Mouse (Mus musculus): Measurements from ENCODE around the gene Smyd3. TPM values are rescaled to one million over a fixed set of nuclear protein-coding genes. Genes with fewer than 3 reads are reported as not detected.

Smyd3 gene
- polyA plus RNA-seq, 1 experiment from 2014 or later: 18.3 TPM

- Histone ChIP-seq H3K4me3 (replicated peaks; ENCODE audit: low read depth, low read length) (no peak overlapping the region), H3K27ac (no peak overlapping the region), H3K27me3 (ENCODE audit: insufficient read depth, low read length) (no peaks in the 10 kb centered on the region), H3K4me2 (ENCODE audit: low read length) (no peak overlapping the region), H3K9ac (ENCODE audit: low read depth, low read length) (no peak overlapping the region), H3K36me3 (ENCODE audit: insufficient read depth, low read length) (no peaks in the 10 kb centered on the region), H3K9me3 (replicated peaks; ENCODE audit: low read length) (no peaks in the 10 kb centered on the region), H3K4me1 (replicated peaks; ENCODE audit: insufficient read depth, low read length) (no peaks in the 10 kb centered on the region)
- 86% methylated on average over 18 of the region's 18 CpGs for WGBS
- no peak for DNase-seq (ENCODE audit: low spot score)
- no peak for TF ChIP-seq CTCF (IDR thresholded peaks at IDR 0.05; ENCODE audit: low read depth)
- no peak for ATAC-seq (replicated peaks; ENCODE audit: low FRiP score, low read depth)
Observed at GRCm38 (mm10) chr1:179106103-179106701, 411.6 kb downstream of the Smyd3 start.

- Histone ChIP-seq H3K4me3 (replicated peaks; ENCODE audit: low read depth, low read length) (no peak overlapping the region), H3K36me3 (ENCODE audit: insufficient read depth, low read length) (no peaks in the 10 kb centered on the region), H3K4me2 (ENCODE audit: low read length) (no peak overlapping the region), H3K4me1 (replicated peaks; ENCODE audit: insufficient read depth, low read length) (no peaks in the 10 kb centered on the region), H3K9ac (ENCODE audit: low read depth, low read length) (no peak overlapping the region), H3K27me3 (ENCODE audit: insufficient read depth, low read length) (no peaks in the 10 kb centered on the region), H3K27ac (no peak overlapping the region), H3K9me3 (replicated peaks; ENCODE audit: low read length) (no peaks in the 10 kb centered on the region)
- TF ChIP-seq CTCF (IDR thresholded peaks at IDR 0.05; ENCODE audit: low read depth): no peak
- no peak for ATAC-seq (replicated peaks; ENCODE audit: low FRiP score, low read depth)
- DNase-seq (ENCODE audit: low spot score): no peak
- WGBS: 96% methylated on average over 8 of the region's 8 CpGs
Observed at GRCm38 (mm10) chr1:179104447-179104846, 413.4 kb downstream of the Smyd3 start.

GRCm38 (mm10) chr1:179096993-179097392, 420.8 kb downstream of the Smyd3 start:
- 0 out of 2 replicates have a peak, but pooled peaks cover 3% of the 10 kb centered on the region for H3K4me1 ChIP-seq (replicated peaks; ENCODE audit: insufficient read depth, low read length)
- no peak overlapping the region for H3K27ac ChIP-seq
- no peaks in the 10 kb centered on the region for H3K27me3 ChIP-seq (ENCODE audit: insufficient read depth, low read length)
- TF ChIP-seq CTCF (IDR thresholded peaks at IDR 0.05; ENCODE audit: low read depth): no peak
- no peaks in the 10 kb centered on the region for H3K9me3 ChIP-seq (replicated peaks; ENCODE audit: low read length)
- H3K9ac ChIP-seq (ENCODE audit: low read depth, low read length): no peak overlapping the region
- 77% methylated on average over 8 of the region's 8 CpGs for WGBS
- DNase-seq (ENCODE audit: low spot score) (no peak), ATAC-seq (replicated peaks; ENCODE audit: low FRiP score, low read depth) (no peak)
- H3K4me2 ChIP-seq (ENCODE audit: low read length): no peak overlapping the region
- no peak overlapping the region for H3K4me3 ChIP-seq (replicated peaks; ENCODE audit: low read depth, low read length)
- H3K36me3 ChIP-seq (ENCODE audit: insufficient read depth, low read length): no peaks in the 10 kb centered on the region

- Histone ChIP-seq H3K9ac (ENCODE audit: low read depth, low read length) (no peak overlapping the region), H3K4me2 (ENCODE audit: low read length) (no peak overlapping the region), H3K27me3 (ENCODE audit: insufficient read depth, low read length) (no peaks in the 10 kb centered on the region), H3K36me3 (ENCODE audit: insufficient read depth, low read length) (no peaks in the 10 kb centered on the region), H3K9me3 (replicated peaks; ENCODE audit: low read length) (no peaks in the 10 kb centered on the region), H3K27ac (no peak overlapping the region), H3K4me3 (replicated peaks; ENCODE audit: low read depth, low read length) (no peak overlapping the region), H3K4me1 (replicated peaks; ENCODE audit: insufficient read depth, low read length) (0 out of 2 replicates have a peak, but pooled peaks cover 3% of the 10 kb centered on the region)
- ATAC-seq (replicated peaks; ENCODE audit: low FRiP score, low read depth): no peak
- no peak for TF ChIP-seq CTCF (IDR thresholded peaks at IDR 0.05; ENCODE audit: low read depth)
- WGBS: 36% methylated on average over 5 of the region's 5 CpGs
- DNase-seq (ENCODE audit: low spot score): no peak
Observed at GRCm38 (mm10) chr1:179096323-179096722, 421.5 kb downstream of the Smyd3 start.

GRCm38 (mm10) chr1:179089174-179089573, 428.7 kb downstream of the Smyd3 start:
- TF ChIP-seq CTCF (IDR thresholded peaks at IDR 0.05; ENCODE audit: low read depth): no peak
- H3K4me1 ChIP-seq (replicated peaks; ENCODE audit: insufficient read depth, low read length): no peaks in the 10 kb centered on the region
- H3K9ac ChIP-seq (ENCODE audit: low read depth, low read length): no peak overlapping the region
- H3K27ac ChIP-seq: no peak overlapping the region
- 77% methylated on average over 5 of the region's 5 CpGs for WGBS
- H3K36me3 ChIP-seq (ENCODE audit: insufficient read depth, low read length): no peaks in the 10 kb centered on the region
- no peak overlapping the region for H3K4me3 ChIP-seq (replicated peaks; ENCODE audit: low read depth, low read length)
- no peaks in the 10 kb centered on the region for H3K27me3 ChIP-seq (ENCODE audit: insufficient read depth, low read length)
- ATAC-seq (replicated peaks; ENCODE audit: low FRiP score, low read depth) (no peak), DNase-seq (ENCODE audit: low spot score) (no peak)
- no peak overlapping the region for H3K4me2 ChIP-seq (ENCODE audit: low read length)
- no peaks in the 10 kb centered on the region for H3K9me3 ChIP-seq (replicated peaks; ENCODE audit: low read length)

- Histone ChIP-seq H3K9me3 (replicated peaks; ENCODE audit: low read length) (no peaks in the 10 kb centered on the region), H3K4me3 (replicated peaks; ENCODE audit: low read depth, low read length) (no peak overlapping the region), H3K27me3 (ENCODE audit: insufficient read depth, low read length) (no peaks in the 10 kb centered on the region), H3K4me2 (ENCODE audit: low read length) (no peak overlapping the region), H3K27ac (no peak overlapping the region), H3K9ac (ENCODE audit: low read depth, low read length) (no peak overlapping the region), H3K4me1 (replicated peaks; ENCODE audit: insufficient read depth, low read length) (0 out of 2 replicates have a peak, but pooled peaks cover 9% of the 10 kb centered on the region), H3K36me3 (ENCODE audit: insufficient read depth, low read length) (no peaks in the 10 kb centered on the region)
- TF ChIP-seq CTCF (IDR thresholded peaks at IDR 0.05; ENCODE audit: low read depth): peak; percentile 72
- ATAC-seq (replicated peaks; ENCODE audit: low FRiP score, low read depth) (no peak; the same call in 1 of the 2 replicates), DNase-seq (ENCODE audit: low spot score) (peak; percentile 71)
- WGBS: 54% methylated on average over 6 of the region's 6 CpGs
Observed at GRCm38 (mm10) chr1:179087033-179087998, 430.5 kb downstream of the Smyd3 start.
